Mouse (Mus musculus) myocyte (in vitro differentiated cells): ENCODE results near the gene Nr2e1.

Source experiments
- CEBPB ChIP-seq: IDR thresholded peaks from 2 replicates; pipeline ENCODE4 v1.6.1; 2011; ENCODE audit warnings: mild to moderate bottlenecking, moderate library complexity; ENCODE audit not compliant: poor library complexity, insufficient read depth, severe bottlenecking
- E2F4 ChIP-seq: IDR thresholded peaks from one replicate; pipeline ENCODE4 v1.6.1; 2011; ENCODE audit warnings: mild to moderate bottlenecking, control low read depth, moderate library complexity; ENCODE audit not compliant: insufficient read depth
- MAX ChIP-seq: IDR thresholded peaks from one replicate; pipeline ENCODE4 v1.6.1; 2011; ENCODE audit warnings: low read depth, mild to moderate bottlenecking, control low read depth
- MYOD1 ChIP-seq, 3 experiments: IDR thresholded peaks; one replicate each; pipeline ENCODE4 v1.6.1; 2011; ENCODE audit warnings: control low read depth in 2 of 3, low read depth in 2 of 3, mild to moderate bottlenecking in 2 of 3, moderate library complexity in 1 of 3; ENCODE audit not compliant: insufficient read length in 2 of 3, control insufficient read depth in 1 of 3
- POLR2A ChIP-seq: IDR thresholded peaks from one replicate; pipeline ENCODE4 v1.6.1; 2011; ENCODE audit warnings: low read depth, mild to moderate bottlenecking, control low read depth, moderate library complexity; ENCODE audit not compliant: insufficient read length
- SRF ChIP-seq: IDR thresholded peaks from one replicate; pipeline ENCODE4 v1.6.1; 2011; ENCODE audit warnings: low read depth; ENCODE audit not compliant: control insufficient read depth, insufficient read length
- TCF3 ChIP-seq: IDR thresholded peaks from one replicate; pipeline ENCODE4 v1.6.1; 2011; ENCODE audit warnings: low read depth, control low read depth; ENCODE audit not compliant: insufficient read length
- USF1 ChIP-seq: IDR thresholded peaks from one replicate; pipeline ENCODE4 v1.6.1; 2011; ENCODE audit warnings: low read depth, mild to moderate bottlenecking, control low read depth, moderate library complexity

DNA sequence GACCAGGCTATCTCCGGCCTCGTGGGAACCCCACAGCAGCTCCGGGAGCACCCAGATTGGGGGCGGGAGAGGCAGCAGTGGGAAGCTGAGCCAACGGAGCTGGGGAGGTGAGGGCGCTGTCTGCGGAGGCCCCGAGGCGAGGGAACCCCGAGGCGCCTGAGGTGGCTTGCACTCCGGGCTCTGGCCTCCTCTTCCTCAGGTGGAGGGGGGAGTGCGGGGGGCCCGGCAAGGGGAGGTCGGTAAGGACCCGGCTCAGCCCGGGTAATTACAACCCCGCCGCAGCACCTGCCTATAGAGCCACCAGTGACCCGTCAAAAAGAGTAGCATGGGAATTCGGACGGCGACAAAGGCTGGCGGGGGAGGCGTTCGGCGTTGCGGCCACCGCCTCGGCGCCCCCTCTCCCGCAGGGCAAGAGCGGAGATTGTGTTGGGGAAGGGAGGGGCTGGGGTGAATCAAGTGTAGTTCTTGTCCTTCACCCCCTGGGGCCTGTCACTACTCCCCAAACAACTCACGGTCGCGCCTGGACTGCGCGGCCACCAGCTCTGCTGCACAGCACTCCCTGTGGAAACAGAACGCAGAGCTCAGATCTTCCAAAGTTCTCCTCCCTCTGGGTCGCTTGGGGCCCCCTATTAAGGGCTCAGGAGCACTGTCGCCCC is 3.8 kb downstream of the Nr2e1 start:
- no peak for TF ChIP-seq E2F4
- no peak for TF ChIP-seq POLR2A
- no peak for TF ChIP-seq SRF
- TF ChIP-seq MYOD1 (IDR thresholded peaks at IDR 0.05; ENCODE audit: control insufficient read depth in 1 of 3, insufficient read length in 2 of 3, low read depth in 2 of 3) = no peak
- TF ChIP-seq MAX = no peak
- no peak for TF ChIP-seq USF1
- TF ChIP-seq TCF3 = no peak
- TF ChIP-seq CEBPB = no peak
